Mouse (Mus musculus): ENCODE measurements around the gene Mroh3. TPM values are rescaled to one million over a fixed set of nuclear protein-coding genes. Genes with fewer than 3 reads are reported as not detected.
A peak's percentile ranks its signal among the peaks of the same experiment; 100 is the strongest.

Mroh3 gene
- total RNA-seq, 2 experiments from 2014 or later: 1.0 to 1.2 TPM

GRCm38 (mm10) chr1:136132386-136133201 lies 80.0 kb downstream of the Mroh3 start:
- intact Hi-C loops (cut with DNase I): loop anchor here (2.0 kb wide), 1 partner anchor 82 kb away; the partner anchor contains the start of gene Ascl5

More at GRCm38 (mm10) chr1:136132386-136133201, 80.0 kb downstream of the Mroh3 start:
- peak; percentile 67 for DNase-seq

Other genes with a start within 250 kb of the Mroh3 start
- gene Igfn1, start 206.5 kb downstream of the Mroh3 start, total RNA-seq (2021): under 1 TPM; 0.08 to 0.10 TPM
- 10 to 100 TPM; 64.2 to 77.1 TPM for gene Tmem9, start 204.7 kb downstream of the Mroh3 start, total RNA-seq (2021)
- 1 to 10 TPM; 1.2 to 1.3 TPM for gene Ascl5, start 162.0 kb downstream of the Mroh3 start, total RNA-seq (2021)
- gene Cacna1s, start 160.1 kb downstream of the Mroh3 start, total RNA-seq (2021): under 1 TPM; 0.60 to 0.95 TPM
- 100 to 1,000 TPM; 320 to 326 TPM for gene Kif21b, start 81.4 kb downstream of the Mroh3 start, total RNA-seq (2021)
- gene Inava, start 21.4 kb upstream of the Mroh3 start, total RNA-seq (2021): 1 to 10 TPM; 4.8 to 5.9 TPM
- gene Gpr25, start 48.0 kb upstream of the Mroh3 start, total RNA-seq (2021): 10 to 100 TPM; 10.2 to 11.5 TPM
- gene Camsap2, start 133.3 kb upstream of the Mroh3 start, total RNA-seq (2021): 100 to 1,000 TPM; 153 to 159 TPM
- gene Ddx59, start 202.4 kb upstream of the Mroh3 start, total RNA-seq (2021): 10 to 100 TPM; 11.2 to 14.1 TPM